Mouse (Mus musculus): ENCODE data around the gene Rufy4.

Gene Rufy4

DNA sequence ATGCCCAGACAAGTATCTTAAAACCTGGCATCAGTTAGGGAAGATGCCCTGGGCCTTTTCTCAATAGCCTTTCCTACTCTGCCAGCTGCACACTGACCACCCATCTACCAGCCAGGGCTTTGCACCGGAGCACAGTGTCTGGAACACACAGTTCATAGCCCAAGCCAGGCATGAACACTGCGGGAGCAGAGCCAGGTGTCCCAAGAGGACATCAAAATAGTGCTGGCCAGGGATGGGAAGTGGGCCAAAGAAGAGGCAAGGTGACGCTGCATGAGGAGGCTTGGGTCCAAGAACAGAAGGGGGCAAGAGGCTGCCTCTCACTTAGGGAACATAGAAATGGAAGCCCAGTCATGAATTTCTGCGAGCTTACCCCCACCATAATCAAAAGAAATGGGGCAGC, 19.7 kb upstream of the Rufy4 start:
- CTCF ChIA-PET: no interaction called here

DNA sequence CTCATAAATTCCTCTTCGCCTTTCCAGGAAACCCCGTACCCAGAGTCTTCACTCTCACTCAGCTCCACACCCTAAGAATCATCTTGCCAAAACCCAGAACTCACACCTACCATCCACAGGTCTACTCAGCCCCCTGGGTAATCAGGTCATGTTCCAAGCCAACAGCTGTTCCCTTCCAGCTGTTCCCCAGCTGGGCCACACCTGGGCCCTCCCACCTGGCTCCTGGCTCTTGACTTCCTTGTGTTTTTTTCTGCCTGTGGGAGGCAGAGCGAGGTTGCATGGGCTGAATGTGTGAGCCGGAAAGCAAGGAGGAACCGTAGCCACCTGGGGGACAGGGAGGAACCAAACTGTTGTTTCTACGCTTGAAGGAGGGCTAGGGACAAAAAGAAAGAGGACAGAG, 19.1 kb upstream of the Rufy4 start:
- CTCF ChIA-PET: no interaction called here

DNA sequence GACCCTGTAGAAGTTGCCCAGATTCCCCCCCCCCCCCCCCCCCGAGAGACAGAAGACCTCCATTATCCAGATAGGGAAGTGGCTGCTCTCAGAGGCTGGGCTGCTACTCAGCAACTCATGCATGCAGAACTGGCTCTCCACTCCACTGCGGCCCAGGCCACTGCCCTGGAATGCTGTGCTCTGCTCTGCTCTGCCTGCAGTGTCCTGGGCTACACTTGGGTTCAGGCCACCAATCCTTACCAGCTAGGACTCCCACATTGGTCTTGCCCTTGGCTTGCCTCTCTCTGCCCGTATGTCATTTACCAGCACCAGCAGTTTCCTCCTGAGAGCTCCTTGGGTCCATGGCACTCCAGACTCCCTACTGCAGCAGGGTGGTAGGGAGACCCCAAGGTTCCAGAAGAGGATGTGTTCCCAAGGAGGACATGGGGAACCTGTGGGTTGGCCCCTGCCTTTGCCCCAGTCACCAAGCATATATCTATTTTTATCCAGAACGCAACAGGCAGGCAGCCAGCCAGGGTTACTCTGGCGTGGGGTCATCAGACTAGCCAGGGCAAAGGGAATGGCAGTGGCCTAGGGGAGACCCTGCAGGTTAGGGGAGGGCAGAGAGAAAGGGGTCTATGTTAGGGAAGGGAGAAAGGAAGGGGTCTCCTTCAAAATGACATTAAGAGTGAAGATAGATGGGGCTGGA, 17.3 kb upstream of the Rufy4 start:
- CTCF ChIA-PET: no interaction called here

DNA sequence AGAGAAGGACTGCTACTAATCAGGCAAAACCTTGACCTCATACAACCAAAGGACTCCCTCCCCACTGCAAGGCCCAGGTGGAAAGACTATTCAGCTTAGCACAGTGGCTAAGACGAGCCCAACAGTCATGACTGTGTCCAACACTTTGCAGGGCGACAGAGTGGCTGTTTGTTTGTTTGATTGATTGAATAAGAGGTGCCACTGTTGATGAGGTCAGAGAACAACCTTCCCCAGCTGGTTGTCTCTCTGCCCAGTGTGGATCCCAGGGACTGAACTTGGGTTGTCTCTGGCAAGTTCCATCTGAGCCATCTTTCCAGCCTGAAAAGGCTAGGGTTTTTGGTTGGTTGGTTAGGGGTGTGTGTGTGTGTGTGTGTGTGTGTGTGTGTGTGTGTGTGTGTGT, 15.7 kb upstream of the Rufy4 start:
- CTCF ChIA-PET: interaction anchor here (0.6 kb wide), 1 partner anchor 126 kb away, joined by 7 read pairs; the partner anchor contains the start of gene Arpc2

DNA sequence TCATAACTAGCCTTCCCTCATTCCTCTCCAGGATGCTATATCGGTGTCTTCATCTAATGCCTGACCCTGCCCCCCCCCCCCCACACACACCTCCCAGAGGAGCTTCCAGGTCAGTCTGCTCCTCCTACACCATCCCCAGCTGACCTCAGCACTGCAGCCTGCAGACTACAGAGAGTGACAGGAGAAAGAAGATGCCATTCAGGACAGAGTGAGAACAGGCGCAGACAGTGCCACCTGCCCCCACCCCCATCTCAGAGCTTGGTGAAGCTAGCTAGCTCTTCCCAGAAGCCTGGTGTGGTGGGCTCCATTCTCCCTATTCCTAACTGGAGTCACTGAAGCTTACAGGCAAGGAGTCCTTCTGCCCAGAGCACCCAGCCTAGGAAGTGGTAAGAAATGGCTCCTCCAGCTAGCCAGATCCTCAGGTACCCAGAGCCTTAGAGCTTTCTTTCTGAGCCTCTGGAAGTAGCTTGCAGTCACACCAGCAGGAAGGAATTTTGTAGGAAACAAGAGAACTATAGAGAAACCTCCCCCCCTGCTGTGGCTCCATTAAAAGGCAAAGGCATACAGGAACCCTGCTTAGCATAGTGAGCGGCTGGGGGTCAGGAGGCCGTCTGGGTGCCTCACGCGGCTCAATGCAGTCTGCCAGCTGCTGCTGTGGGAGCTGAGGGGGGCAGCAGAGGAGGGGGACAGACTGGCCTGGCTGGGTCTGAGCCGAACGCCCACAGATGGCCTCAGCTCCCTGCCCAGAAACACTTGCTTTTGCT, 14.2 kb upstream of the Rufy4 start:
- CTCF ChIA-PET: no interaction called here

DNA sequence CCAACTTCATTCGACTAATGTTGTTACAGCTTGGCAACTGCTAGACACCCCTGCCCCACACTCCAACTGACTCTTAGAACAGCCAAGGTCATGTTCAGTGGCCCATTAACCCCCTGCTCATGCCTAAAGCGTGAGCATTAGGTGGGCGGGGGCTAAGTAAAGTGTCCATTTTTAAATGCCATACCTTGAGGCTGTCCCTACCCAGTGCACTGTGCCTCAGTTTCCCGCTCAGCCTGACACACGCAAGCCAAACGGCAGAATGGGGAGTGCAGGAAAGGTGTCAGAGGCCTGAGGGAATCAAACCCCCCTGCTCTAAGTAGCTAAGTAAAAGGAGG, 13.7 kb upstream of the Rufy4 start:
- CTCF ChIA-PET: no interaction called here

DNA sequence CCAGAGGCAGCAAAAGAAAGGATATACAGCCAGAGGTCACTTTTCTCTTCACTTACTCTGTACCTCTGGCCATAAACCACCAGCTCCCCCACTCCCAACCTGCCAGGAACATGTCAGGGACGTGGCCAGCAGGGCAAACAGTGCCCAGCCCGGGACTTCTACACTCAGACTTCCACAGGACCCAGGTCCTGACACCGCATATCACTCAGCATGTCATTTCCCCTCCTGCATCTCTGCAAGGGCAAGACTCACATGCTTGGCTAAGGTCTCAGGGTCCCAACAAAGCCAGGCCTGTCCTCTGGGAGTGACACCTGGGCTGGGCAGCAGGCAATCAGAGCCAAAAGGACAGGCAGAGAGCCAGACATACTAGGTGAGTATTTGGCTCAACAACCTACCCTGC, 12.3 kb upstream of the Rufy4 start:
- CTCF ChIA-PET: no interaction called here

DNA sequence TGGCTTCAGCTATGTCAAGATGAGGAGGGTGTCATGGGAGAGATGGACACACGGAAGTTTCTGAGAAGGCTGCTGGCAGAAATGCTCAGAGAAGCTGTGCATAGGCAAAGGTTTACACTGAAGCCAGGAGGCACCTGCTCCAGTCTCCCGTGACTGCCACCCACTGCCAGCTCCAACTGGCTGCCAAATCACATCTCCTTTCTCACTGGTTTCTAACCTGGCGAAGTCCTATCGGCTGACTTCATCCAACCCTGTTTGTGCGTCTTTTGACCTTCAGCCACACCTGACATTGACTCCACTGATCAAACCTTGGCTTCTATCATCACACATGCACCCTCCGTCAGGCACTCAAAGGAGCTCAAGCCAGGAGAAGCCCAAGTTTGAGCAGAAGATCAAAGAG, 7.5 kb upstream of the Rufy4 start:
- CTCF ChIA-PET: no interaction called here

DNA sequence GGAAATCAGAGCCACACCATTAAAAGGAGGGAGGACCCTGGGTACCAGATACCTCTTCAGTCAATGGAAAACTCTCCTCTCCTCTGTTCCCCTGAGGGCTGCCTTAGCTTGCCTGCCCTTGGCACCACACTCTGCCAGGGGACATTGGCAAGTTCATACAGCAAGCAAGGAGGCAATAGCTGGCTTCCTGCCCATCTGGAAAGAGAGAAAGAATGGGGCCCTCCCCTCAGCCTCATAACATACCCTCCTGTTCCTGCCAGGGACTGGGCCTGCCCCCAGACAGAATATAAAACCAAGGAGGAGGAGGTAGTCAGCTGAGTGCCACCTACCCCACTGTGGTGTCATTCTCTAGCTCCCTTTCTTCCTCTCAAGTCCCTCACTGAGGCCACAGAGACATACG, 6.2 kb upstream of the Rufy4 start:
- CTCF ChIA-PET: no interaction called here

DNA sequence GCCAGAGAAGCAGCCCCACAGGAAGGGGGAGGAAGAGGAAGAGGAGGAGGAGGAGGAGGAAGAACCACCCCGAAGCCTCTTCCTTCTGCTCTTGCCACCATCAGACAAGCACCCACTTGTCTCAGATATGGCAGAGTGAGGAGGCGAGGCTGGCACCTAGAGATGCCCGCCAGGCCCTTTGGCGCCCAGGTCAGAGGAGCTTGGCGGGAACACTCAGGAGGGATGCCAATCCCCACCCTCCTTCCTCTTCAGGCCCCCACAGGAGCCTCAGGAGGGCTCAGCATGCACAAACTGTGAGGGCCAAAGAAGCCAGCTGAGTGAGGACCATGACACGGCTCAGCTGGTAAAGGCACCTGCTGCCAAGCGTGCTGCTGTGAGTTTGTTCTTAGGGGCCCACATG, 4.2 kb upstream of the Rufy4 start:
- CTCF ChIA-PET: no interaction called here

DNA sequence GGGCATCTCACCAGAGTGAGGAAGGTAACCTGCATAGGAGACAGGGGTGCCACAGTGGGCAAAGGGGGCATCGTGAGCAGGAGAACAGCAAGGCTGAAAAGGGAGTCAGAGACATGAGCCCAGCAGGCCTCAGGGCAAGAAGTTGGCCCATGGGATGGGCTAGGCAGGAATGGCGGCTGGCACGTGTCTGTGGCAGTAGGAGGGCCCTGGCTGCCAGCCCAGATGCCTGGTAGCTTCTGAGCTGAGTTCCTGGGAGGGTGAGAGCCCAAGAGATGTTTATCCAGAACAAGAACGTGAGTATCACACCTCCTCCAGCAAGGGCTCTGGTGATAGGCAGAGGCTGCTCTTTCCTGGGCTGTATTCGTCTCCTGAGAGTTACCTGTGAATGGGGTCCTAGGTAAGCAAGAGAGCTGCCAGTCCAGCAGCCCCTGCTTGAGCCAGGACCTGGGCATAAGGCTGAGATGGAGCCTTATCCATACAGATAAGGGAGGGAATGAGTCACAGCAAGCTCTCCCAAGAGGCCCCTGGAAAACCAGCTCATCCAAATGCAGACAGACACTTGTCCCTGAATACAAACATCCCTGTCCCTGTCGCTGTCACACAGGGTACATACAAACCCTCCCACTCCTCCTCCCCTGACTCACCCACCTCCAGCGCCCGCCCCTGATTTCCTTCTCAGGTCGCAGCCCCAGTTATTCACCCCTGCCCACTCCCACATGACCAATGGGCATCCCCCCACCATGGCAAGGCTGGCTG, 3.3 kb upstream of the Rufy4 start:
- CTCF ChIA-PET: no interaction called here

DNA sequence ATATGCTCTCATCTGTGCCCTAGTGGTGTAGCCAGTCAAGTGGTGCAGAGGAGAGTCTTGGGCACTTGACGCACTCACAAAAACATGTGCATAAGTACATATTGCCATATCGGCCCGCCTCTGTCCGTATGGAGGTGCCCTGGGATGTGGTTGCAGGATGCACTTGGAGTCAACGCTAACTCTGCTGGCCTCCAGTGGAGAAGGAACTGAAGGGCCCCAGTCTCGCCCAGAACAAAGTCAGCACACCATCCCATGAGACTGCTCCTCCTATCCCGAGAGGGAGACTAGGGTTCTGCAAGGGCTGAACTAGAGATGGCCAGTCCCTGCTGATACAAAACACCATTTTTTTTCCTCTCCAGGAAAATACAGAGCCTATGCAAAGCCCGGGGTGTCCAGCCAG, 2.1 kb upstream of the Rufy4 start:
- CTCF ChIA-PET: no interaction called here

DNA sequence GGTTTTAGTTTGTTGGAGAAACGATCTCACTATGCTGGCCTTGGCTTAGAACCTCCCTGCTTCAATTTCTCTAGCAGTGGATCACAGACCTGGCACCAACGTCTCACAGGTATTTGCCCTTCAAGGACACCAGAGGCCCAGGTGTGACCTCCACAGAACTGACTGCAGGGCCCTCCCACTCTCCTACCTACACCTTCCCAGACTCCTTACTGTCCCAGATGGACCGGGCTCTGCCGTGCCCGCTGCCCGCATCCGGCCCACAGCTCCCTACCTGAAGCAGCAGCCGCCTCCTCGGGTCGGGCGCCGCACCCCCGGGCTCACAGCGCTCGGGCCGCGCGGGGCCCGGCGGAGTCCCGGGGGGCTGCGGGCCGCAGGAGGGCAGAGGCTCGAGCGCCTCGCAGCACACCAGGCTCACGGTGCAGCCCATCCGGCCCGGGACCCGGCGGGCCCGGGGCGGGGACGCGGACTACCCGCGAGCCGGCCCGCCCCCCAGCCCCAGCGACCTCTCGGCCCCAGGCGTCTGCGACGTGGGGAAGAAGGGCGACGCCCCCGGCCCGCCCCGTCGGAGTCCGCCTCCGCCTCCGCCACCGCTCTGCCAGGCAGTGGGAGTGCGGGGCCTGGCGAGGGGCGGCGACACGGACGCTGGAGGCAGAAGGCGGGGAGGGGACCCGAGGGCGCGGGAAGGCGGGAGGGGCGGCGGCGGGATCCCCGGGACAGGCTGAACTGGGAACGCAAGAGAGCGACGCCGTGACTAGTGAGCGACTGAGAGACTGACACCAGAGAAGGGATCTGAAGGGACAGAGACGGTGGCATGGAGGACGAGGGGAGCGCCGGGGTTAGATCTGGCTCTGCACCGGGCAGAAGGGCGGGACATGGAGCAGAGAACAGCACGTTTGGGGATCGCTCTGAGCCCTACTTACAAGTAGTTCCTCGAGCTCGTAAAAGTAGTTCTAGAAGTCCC, 1.0 kb upstream of the Rufy4 start, which contains the start of gene Tns1:
Tns1 (minus strand) TSS at position 429 of the 961 bp plus-strand sequence.
- CTCF ChIA-PET: interaction anchor here (0.6 kb wide), 1 partner anchor 334 kb away, joined by 3 read pairs; no protein-coding TSS in a partner anchor

DNA sequence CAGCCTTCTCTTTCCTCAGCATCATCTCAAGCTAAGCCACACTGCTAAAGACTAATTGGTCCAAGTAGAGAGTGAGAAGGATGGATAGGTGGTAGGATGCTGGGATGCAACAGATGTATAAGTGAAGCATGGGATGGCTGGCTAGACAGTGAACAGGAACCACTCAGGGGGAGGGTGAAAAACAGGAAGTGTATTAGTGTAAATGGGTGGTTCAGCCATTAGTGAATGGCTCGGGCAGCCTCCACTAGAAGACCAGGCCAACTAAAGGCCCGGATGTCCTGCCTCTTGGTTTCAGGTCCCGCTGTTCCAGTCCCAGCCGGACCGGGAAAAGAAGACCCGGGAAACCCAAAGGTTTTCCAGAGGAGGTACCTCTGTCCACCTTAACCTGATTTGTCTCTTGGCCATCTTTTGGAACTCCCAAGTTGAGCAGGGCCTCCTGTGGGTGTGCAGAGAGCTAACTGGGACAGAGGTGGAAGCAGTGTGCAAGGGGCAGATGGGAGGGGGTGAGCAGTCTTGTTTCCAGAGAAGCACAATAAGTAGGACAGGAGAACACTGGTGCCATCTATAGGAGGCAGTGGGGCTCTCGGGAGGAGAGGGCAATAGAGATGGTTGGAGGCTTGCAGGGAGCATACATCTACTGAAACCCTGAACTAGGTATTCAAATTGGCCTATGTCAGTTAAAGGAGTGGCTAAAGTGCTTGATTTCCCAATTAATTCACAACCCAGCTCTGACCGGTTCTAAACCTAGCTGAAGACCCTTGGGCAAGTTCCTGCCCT, 5.7 kb downstream of the Rufy4 start:
- CTCF ChIA-PET: no interaction called here

DNA sequence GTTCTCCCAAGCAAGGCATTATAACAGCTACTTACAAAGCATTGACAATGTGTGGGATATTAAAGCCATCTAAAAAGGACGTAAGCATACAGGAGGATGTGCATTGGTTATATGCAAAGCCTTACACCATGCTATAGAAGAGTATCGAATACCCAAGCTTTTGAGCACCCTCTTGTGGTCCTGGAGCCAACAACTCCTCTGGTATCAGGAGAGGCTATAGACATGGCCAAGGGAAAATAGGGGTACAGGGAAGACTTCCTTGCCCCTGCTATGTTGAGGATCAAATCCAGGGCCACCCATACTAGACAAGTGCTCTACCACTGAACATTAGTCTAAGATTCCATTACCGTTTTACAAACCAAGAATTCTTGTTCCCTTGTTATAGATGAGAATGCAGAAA, 6.7 kb downstream of the Rufy4 start:
- CTCF ChIA-PET: no interaction called here

DNA sequence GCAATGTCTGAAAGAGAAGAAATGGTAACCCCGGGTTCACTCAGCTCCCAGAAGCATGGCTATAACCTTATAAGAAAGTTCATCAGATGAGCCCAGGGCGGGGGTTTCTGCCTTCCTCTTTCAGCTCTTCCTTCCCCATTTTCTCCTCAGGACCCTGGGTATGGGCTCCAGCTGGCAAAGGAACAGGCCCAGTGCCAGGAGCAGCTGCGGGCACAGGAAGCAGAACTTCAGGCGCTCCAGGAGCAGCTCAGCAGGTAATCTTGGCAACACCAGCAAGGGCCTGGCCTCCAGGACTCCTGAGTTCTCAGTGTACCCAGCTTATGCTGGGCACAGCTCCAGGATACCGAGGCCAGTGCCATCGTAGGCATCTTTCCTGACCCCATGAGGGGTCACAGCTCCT, 8.6 kb downstream of the Rufy4 start:
- CTCF ChIA-PET: no interaction called here

DNA sequence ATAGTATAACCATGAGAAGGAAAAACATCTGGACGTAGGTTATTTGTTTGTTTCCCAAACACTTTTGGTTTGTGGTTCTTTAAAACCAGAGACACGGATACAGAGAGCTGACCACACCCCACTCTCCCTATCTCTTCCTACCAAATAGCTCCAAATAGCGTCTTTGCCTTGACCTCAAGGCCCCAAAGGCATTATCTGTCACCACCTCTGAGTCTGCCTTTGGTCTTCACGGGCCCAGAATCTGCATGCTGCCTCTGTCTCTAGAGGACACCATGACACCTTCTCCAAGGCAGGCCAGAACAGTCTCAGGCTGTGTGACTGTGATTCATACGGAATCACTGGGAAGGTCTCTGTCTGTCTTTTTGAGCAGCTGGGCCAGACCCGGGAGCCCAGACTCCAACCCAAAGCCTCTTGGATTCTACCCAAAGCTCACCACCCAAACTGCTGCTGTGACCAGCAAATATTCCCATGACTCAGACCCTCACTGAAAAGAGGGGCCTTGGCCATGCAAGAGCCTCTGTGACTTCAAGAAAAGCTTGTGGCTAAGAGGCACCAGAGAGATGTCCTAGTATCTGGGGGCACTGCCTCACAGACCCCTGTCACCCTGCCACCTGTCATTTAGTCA, 10.1 kb downstream of the Rufy4 start:
- CTCF ChIA-PET: no interaction called here

DNA sequence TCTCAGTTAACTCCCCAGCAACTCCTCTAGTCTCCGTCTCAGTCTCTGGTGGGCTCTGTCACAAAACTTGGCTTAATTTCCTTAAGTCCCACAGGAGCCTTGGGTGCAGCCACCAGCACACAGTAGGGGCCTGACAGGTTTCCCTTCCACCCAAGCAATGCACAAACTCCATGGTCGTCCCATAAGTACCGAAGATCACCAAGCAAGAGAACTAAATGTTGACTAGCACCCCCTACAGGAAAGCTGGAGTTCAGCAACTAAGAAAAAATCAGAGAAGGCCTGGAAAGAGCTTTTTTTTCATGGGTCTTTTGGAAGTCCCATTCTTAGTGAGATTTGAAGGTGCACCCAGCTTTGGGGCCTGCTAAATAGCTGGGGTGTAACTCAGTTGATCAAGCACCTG, 14.1 kb downstream of the Rufy4 start:
- CTCF ChIA-PET: no interaction called here

DNA sequence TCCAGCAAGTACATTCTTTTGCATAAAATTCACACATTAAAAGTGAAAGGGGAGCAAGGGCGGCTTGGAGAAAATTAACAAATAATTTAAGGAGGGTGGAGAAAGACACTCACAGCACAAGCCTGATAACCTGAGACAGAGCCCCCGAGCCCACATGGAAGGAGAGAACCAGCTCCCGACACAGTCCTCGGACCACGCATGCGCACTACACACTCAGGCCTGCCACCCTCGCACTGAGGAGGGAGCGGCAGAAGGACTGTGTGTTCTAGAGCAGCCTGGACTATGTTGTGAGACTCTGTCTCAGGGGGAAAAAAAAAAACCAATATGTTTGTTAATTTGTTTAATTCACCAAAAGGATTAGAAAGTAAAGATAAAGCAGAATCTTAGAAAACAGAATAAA, 16.4 kb downstream of the Rufy4 start:
- CTCF ChIA-PET: no interaction called here

DNA sequence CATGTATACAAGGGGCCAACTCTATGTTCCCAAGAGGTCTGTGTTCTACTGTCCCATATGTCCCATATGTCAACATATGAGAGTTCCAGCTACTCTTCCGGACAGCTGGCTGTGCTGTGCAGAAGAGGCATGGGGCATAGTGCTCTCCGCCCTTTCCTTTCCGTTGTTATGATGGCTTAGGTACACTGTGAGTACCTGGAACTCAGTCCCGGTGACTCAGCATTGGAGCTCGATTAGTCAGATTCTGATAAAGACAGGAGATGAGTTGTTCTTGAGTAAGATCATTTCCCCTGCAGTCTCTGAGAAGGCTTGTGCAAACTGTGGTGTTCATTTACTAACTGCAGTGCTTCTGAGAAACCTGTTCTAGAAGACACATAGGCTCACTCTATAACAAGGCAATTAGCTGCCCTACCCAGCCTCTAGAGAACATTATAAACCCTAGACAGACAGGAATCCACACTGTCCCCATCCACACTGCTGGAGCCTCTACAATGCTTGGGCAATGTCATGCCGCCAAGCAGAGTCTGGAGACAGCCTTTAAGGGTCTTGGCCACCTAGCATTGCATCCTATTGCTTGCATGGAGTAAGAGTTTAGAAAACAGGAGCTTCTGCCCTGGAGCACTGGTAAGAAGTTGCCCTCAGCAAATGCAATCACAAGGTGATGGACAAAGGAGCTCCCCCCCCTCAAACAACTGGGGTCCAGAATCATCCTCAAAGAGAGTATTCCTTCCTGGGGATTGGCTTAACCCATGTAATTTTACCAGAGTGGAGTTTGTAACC, 24.0 kb downstream of the Rufy4 start:
- CTCF ChIA-PET: interaction anchor here (1.0 kb wide), 1 partner anchor 19 kb away, joined by 4 read pairs; no protein-coding TSS in a partner anchor

Data from spleen, embryonic (tissue).